Mouse (Mus musculus): ENCODE measurements around the gene Plin5. TPM values are rescaled to one million over a fixed set of nuclear protein-coding genes. Genes with fewer than 3 reads are reported as not detected.

Plin5 gene
- 0.47 and 0.48 TPM in 2 replicates for polyA plus RNA-seq (2016; fragmentation: Nextera tagmentation; extraction: Ambion mirVana)

- WGBS = 2% methylated on average over 27 of the region's 27 CpGs
- DNase-seq (ENCODE audit: low spot score) = peak; percentile 79
- Histone ChIP-seq H3K4me1 (peaks cover 21% of the 10 kb centered on the region), H3K27ac (replicated peaks) (no peak within 1 kb of the TSS), H3K36me3 (replicated peaks) (no peaks in the 10 kb centered on the region), H3K4me3 (peak within 1 kb of the TSS; percentile 52), H3K9me3 (peaks cover 5% of the 10 kb centered on the region), H3K27me3 (replicated peaks; ENCODE audit: low read depth, poor library complexity, severe bottlenecking) (peaks cover 68% of the 10 kb centered on the region)
These were observed at the start of gene Plin5 for GRCm38 (mm10) chr17:56117251-56117710. Gene Plin5, minus strand, starts transcription at chr17:56117596.

- H3K36me3 ChIP-seq (replicated peaks) = no peaks in the 10 kb centered on the region
- peaks cover 11% of the 10 kb centered on the region for H3K27me3 ChIP-seq (replicated peaks; ENCODE audit: low read depth, poor library complexity, severe bottlenecking)
- H3K4me1 ChIP-seq = peaks cover 39% of the 10 kb centered on the region
- no peak overlapping the region for H3K4me3 ChIP-seq
- no peaks in the 10 kb centered on the region for H3K9me3 ChIP-seq
- no peak for DNase-seq (ENCODE audit: low spot score)
- WGBS = 73% methylated on average over 11 of the region's 11 CpGs
- no peak overlapping the region for H3K27ac ChIP-seq (replicated peaks)
These were observed 48.3 kb upstream of the Plin5 start for GRCm38 (mm10) chr17:56165671-56166070.

GRCm38 (mm10) chr17:56164510-56164909 is 47.1 kb upstream of the Plin5 start:
- Histone ChIP-seq H3K27ac (replicated peaks) (no peak overlapping the region), H3K36me3 (replicated peaks) (no peaks in the 10 kb centered on the region), H3K4me3 (no peak overlapping the region), H3K27me3 (replicated peaks; ENCODE audit: low read depth, poor library complexity, severe bottlenecking) (peaks cover 16% of the 10 kb centered on the region), H3K9me3 (no peaks in the 10 kb centered on the region), H3K4me1 (peaks cover 28% of the 10 kb centered on the region)
- WGBS = 88% methylated on average over 3 of the region's 3 CpGs
- DNase-seq (ENCODE audit: low spot score) = no peak

- WGBS = 82% methylated on average over 6 of the region's 6 CpGs
- peaks cover 22% of the 10 kb centered on the region for H3K27me3 ChIP-seq (replicated peaks; ENCODE audit: low read depth, poor library complexity, severe bottlenecking)
- H3K4me3 ChIP-seq = 0 out of 2 replicates have a peak overlapping the region, but pooled peaks have one; percentile 62
- H3K36me3 ChIP-seq (replicated peaks) = no peaks in the 10 kb centered on the region
- H3K9me3 ChIP-seq = no peaks in the 10 kb centered on the region
- no peak for DNase-seq (ENCODE audit: low spot score)
- no peak overlapping the region for H3K27ac ChIP-seq (replicated peaks)
- H3K4me1 ChIP-seq = peaks cover 32% of the 10 kb centered on the region
These were observed 46.2 kb upstream of the Plin5 start for GRCm38 (mm10) chr17:56163523-56164102.

GRCm38 (mm10) chr17:56162231-56162774 is 44.9 kb upstream of the Plin5 start, which contains the start of gene Tnfaip8l1:
Gene Tnfaip8l1, plus strand, starts transcription at chr17:56162477.
- H3K4me3 ChIP-seq = peak within 1 kb of the TSS; percentile 62
- H3K27me3 ChIP-seq (replicated peaks; ENCODE audit: low read depth, poor library complexity, severe bottlenecking) = peaks cover 35% of the 10 kb centered on the region
- peaks cover 32% of the 10 kb centered on the region for H3K4me1 ChIP-seq
- DNase-seq (ENCODE audit: low spot score) = peak; percentile 97
- H3K27ac ChIP-seq (replicated peaks) = peak within 1 kb of the TSS; percentile 76
- WGBS = 1% methylated on average over 30 of the region's 30 CpGs
- no peaks in the 10 kb centered on the region for H3K9me3 ChIP-seq
- H3K36me3 ChIP-seq (replicated peaks) = no peaks in the 10 kb centered on the region

GRCm38 (mm10) chr17:56159729-56160128 is 42.3 kb upstream of the Plin5 start:
- 3% methylated on average over 9 of the region's 9 CpGs for WGBS
- no peak overlapping the region for H3K27ac ChIP-seq (replicated peaks)
- H3K27me3 ChIP-seq (replicated peaks; ENCODE audit: low read depth, poor library complexity, severe bottlenecking) = peaks cover 60% of the 10 kb centered on the region

GRCm38 (mm10) chr17:56153643-56154042 is 36.2 kb upstream of the Plin5 start:
- 51% methylated on average over 9 of the region's 9 CpGs for WGBS
- peaks cover 90% of the 10 kb centered on the region for H3K27me3 ChIP-seq (replicated peaks; ENCODE audit: low read depth, poor library complexity, severe bottlenecking)

More at GRCm38 (mm10) chr17:56159729-56160128, 42.3 kb upstream of the Plin5 start:
- H3K36me3 ChIP-seq (replicated peaks) = no peaks in the 10 kb centered on the region
- H3K4me1 ChIP-seq = peaks cover 29% of the 10 kb centered on the region
- no peaks in the 10 kb centered on the region for H3K9me3 ChIP-seq
- DNase-seq (ENCODE audit: low spot score) = peak; percentile 83
- H3K4me3 ChIP-seq = no peak overlapping the region; the same call in 1 of the 2 replicates

GRCm38 (mm10) chr17:56149897-56150296 is 32.5 kb upstream of the Plin5 start:
- H3K27ac ChIP-seq (replicated peaks) = no peak overlapping the region
- H3K36me3 ChIP-seq (replicated peaks) = no peaks in the 10 kb centered on the region
- H3K9me3 ChIP-seq = no peaks in the 10 kb centered on the region
- WGBS = 47% methylated on average over 2 of the region's 2 CpGs
- no peak overlapping the region for H3K4me3 ChIP-seq
- peaks cover 91% of the 10 kb centered on the region for H3K27me3 ChIP-seq (replicated peaks; ENCODE audit: low read depth, poor library complexity, severe bottlenecking)
- DNase-seq (ENCODE audit: low spot score) = no peak
- peaks cover 35% of the 10 kb centered on the region for H3K4me1 ChIP-seq

More at GRCm38 (mm10) chr17:56153643-56154042, 36.2 kb upstream of the Plin5 start:
- no peak overlapping the region for H3K4me3 ChIP-seq
- peak; percentile 61 for DNase-seq (ENCODE audit: low spot score)
- no peaks in the 10 kb centered on the region for H3K9me3 ChIP-seq
- peaks cover 27% of the 10 kb centered on the region for H3K4me1 ChIP-seq
- no peaks in the 10 kb centered on the region for H3K36me3 ChIP-seq (replicated peaks)
- H3K27ac ChIP-seq (replicated peaks) = no peak overlapping the region

GRCm38 (mm10) chr17:56148790-56149618 is 31.6 kb upstream of the Plin5 start:
- H3K27ac ChIP-seq (replicated peaks) = no peak overlapping the region
- H3K36me3 ChIP-seq (replicated peaks) = no peaks in the 10 kb centered on the region
- DNase-seq (ENCODE audit: low spot score) = no peak
- no peaks in the 10 kb centered on the region for H3K9me3 ChIP-seq
- peak overlapping the region; percentile 45 for H3K4me3 ChIP-seq
- peaks cover 92% of the 10 kb centered on the region for H3K27me3 ChIP-seq (replicated peaks; ENCODE audit: low read depth, poor library complexity, severe bottlenecking)
- peaks cover 27% of the 10 kb centered on the region for H3K4me1 ChIP-seq
- WGBS = 1% methylated on average over 30 of the region's 30 CpGs

GRCm38 (mm10) chr17:56148280-56148679 is 30.9 kb upstream of the Plin5 start:
- Histone ChIP-seq H3K36me3 (replicated peaks) (no peaks in the 10 kb centered on the region), H3K4me1 (peaks cover 20% of the 10 kb centered on the region), H3K4me3 (peak overlapping the region; percentile 45), H3K9me3 (no peaks in the 10 kb centered on the region), H3K27ac (replicated peaks) (no peak overlapping the region), H3K27me3 (replicated peaks; ENCODE audit: low read depth, poor library complexity, severe bottlenecking) (peaks cover 92% of the 10 kb centered on the region)
- WGBS = 18% methylated on average over 9 of the region's 9 CpGs
- no peak for DNase-seq (ENCODE audit: low spot score)

GRCm38 (mm10) chr17:56147420-56147819 is 30.0 kb upstream of the Plin5 start:
- Histone ChIP-seq H3K9me3 (no peaks in the 10 kb centered on the region), H3K27me3 (replicated peaks; ENCODE audit: low read depth, poor library complexity, severe bottlenecking) (peaks cover 93% of the 10 kb centered on the region), H3K4me1 (peaks cover 24% of the 10 kb centered on the region), H3K4me3 (no peak overlapping the region), H3K27ac (replicated peaks) (no peak overlapping the region), H3K36me3 (replicated peaks) (no peaks in the 10 kb centered on the region)
- DNase-seq (ENCODE audit: low spot score) = no peak
- WGBS = 60% methylated on average over 12 of the region's 12 CpGs

GRCm38 (mm10) chr17:56146131-56146530 is 28.7 kb upstream of the Plin5 start:
- 16% methylated on average over 9 of the region's 9 CpGs for WGBS
- Histone ChIP-seq H3K36me3 (replicated peaks) (no peaks in the 10 kb centered on the region), H3K27ac (replicated peaks) (no peak overlapping the region), H3K4me3 (no peak overlapping the region), H3K4me1 (peaks cover 37% of the 10 kb centered on the region), H3K9me3 (no peaks in the 10 kb centered on the region), H3K27me3 (replicated peaks; ENCODE audit: low read depth, poor library complexity, severe bottlenecking) (peaks cover 100% of the 10 kb centered on the region)
- no peak for DNase-seq (ENCODE audit: low spot score)
